Comparison of ENCODE assay signal across 21 mouse cellular contexts in genomic region chr11:111801033-111801432, GRCm38 (mm10).
DNase-seq lines count a peak whose midpoint lies in the region; ATAC-seq lines count a peak whose summit lies in the region.
"Had no signal": no experiment of that assay in that cellular context is flagged by ENCODE, and none has a peak within 500 bp of the region (broad histone marks: within the 10 kb centered on the region; RNA-seq: fewer than 3 reads in every experiment).

No protein-coding gene starts in this region.

- peak; percentile 89 for ATAC-seq in activated CD4-positive, CD25-positive, alpha-beta regulatory T cell, adult 4 months
- ATAC-seq in megakaryocyte progenitor cell, adult 5-6 weeks (replicated peaks; ENCODE audit: poor library complexity) = peak; percentile 76
- ATAC-seq: hindbrain, postnatal 0 days; Patski had no signal

- peak; percentile 4 to 5 for DNase-seq in spleen, postnatal 36 days (ENCODE audit: low spot score in 2 of 2)
- DNase-seq in spleen, postnatal 10 days (ENCODE audit: low spot score in 2 of 2) = no peak
- DNase-seq in CD4-positive, CD25-positive, alpha-beta regulatory T cell, adult 2 months (ENCODE audit: low read depth, low spot score) = peak; percentile 77
- no peak for DNase-seq in kidney, adult 18-20 months
- DNase-seq in retina, postnatal 1 day = no peak
- DNase-seq in MN1 (ENCODE audit: low spot score) = no peak
- DNase-seq: adrenal gland, adult 8-10 months; cerebellum, adult 18-20 months; cerebellum, postnatal 14 days; embryo, embryonic 11 days; heart, postnatal 10 days; kidney, adult 11 months; kidney, postnatal 4 days; layer of hippocampus, adult 9-11 months; liver, embryonic 13.5 days; lung, embryonic 14.5 days; midbrain, embryonic 14.5 days had no signal

Comparison
In these comparisons a context has a peak if more than half of its experiments do, and no peak if none do; other contexts are left out.
1. DNase-seq: peak in spleen, postnatal 36 days (2 of 2) and CD4-positive, CD25-positive, alpha-beta regulatory T cell, adult 2 months (single experiment); none in spleen, postnatal 10 days (0 of 2), kidney, adult 18-20 months (single experiment), retina, postnatal 1 day (single experiment) and MN1 (single experiment).